Mouse (Mus musculus): ENCODE results near the gene Gar1.

DNA sequence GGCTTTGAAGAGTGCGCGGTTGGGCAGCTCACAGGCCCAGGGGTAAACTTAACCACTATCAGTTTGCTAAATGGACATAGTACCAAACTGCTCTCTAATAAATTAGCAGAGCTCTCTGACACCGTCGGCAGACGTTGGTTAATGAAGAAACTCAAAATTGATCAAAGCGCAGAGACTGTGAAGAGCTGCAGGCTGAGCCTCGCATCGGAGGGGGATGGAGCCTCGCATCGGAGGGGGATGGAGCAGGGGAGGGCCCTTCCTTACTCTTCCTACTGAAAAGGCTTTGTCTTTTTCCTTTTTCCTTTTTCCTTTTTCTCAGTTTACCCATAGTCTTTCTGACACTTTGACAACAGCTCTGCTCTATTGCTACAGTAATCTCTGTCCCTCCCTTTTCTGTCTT, 49.8 kb downstream of the Gar1 start:
- TF ChIP-seq CTCF (IDR thresholded peaks at IDR 0.05; ENCODE audit: low read depth) = no peak
- TF ChIP-seq EP300 (IDR thresholded peaks at IDR 0.05; ENCODE audit: low read depth) = no peak
